Mouse (Mus musculus): ENCODE results near the gene Xxylt1. TPM values are rescaled to one million over a fixed set of nuclear protein-coding genes. Genes with fewer than 3 reads are reported as not detected.

Xxylt1 gene
- polyA plus RNA-seq, 1 experiment: 22.4 TPM

DNA sequence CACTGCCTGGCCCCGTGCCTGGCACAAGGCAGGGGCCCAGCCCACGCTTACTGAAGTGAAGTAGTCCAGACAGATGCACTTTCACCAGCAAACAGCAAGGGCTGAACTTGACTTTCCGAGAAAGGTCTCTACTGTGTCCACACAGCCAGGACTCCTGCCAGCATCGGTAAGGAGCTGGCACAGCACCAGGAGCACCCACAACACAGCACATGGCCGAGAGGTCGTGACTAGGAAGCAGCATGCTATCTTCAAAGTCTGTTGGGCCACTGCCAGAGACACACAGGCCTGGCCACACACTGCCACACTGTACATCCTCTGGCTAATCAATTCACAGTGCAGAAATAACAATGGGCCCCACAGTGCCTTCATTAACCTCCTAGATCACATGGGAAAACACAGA, 107.8 kb downstream of the Xxylt1 start:
- no peaks in the 10 kb centered on the region for H3K27me3 ChIP-seq (ENCODE audit: control insufficient read depth, insufficient read depth, low read length)
- 12% methylated on average over 6 of the region's 6 CpGs for whole genome bisulfite sequencing
- peak; percentile 41 to 59 for DNase-seq
- no peak for TF ChIP-seq POLR2A (IDR thresholded peaks at IDR 0.05; ENCODE audit: borderline replicate concordance, insufficient read depth, low read length)
- TF ChIP-seq CTCF (IDR thresholded peaks at IDR 0.05; ENCODE audit: borderline replicate concordance, insufficient read depth, low read depth, low read length): no peak
- no peak overlapping the region for H3K27ac ChIP-seq (ENCODE audit: insufficient read depth, low read length)
- peaks cover 22% of the 10 kb centered on the region for H3K4me1 ChIP-seq (ENCODE audit: control insufficient read depth, insufficient read depth, low read length)
- no peak overlapping the region for H3K4me3 ChIP-seq (replicated peaks; ENCODE audit: insufficient read depth, low read depth, low read length)

- Histone ChIP-seq H3K27me3 (ENCODE audit: control insufficient read depth, insufficient read depth, low read length) (no peaks in the 10 kb centered on the region), H3K27ac (ENCODE audit: insufficient read depth, low read length) (no peak overlapping the region), H3K4me3 (replicated peaks; ENCODE audit: insufficient read depth, low read depth, low read length) (no peak overlapping the region), H3K4me1 (ENCODE audit: control insufficient read depth, insufficient read depth, low read length) (peaks cover 30% of the 10 kb centered on the region)
- WGBS: 91% methylated on average over 18 of the region's 18 CpGs
- no peak for TF ChIP-seq POLR2A (IDR thresholded peaks at IDR 0.05; ENCODE audit: borderline replicate concordance, insufficient read depth, low read length)
- no peak for TF ChIP-seq CTCF (IDR thresholded peaks at IDR 0.05; ENCODE audit: borderline replicate concordance, insufficient read depth, low read depth, low read length)
- DNase-seq: no peak
Observed at GRCm38 (mm10) chr16:30971950-30972541, 109.2 kb downstream of the Xxylt1 start.

GRCm38 (mm10) chr16:30969266-30970064, 111.8 kb downstream of the Xxylt1 start:
- WGBS: 92% methylated on average over 18 of the region's 18 CpGs
- Histone ChIP-seq H3K27ac (ENCODE audit: insufficient read depth, low read length) (no peak overlapping the region), H3K27me3 (ENCODE audit: control insufficient read depth, insufficient read depth, low read length) (no peaks in the 10 kb centered on the region), H3K4me3 (replicated peaks; ENCODE audit: insufficient read depth, low read depth, low read length) (no peak overlapping the region), H3K4me1 (ENCODE audit: control insufficient read depth, insufficient read depth, low read length) (peaks cover 33% of the 10 kb centered on the region)
- no peak for TF ChIP-seq POLR2A (IDR thresholded peaks at IDR 0.05; ENCODE audit: borderline replicate concordance, insufficient read depth, low read length)
- TF ChIP-seq CTCF (IDR thresholded peaks at IDR 0.05; ENCODE audit: borderline replicate concordance, insufficient read depth, low read depth, low read length): no peak
- DNase-seq: no peak

DNA sequence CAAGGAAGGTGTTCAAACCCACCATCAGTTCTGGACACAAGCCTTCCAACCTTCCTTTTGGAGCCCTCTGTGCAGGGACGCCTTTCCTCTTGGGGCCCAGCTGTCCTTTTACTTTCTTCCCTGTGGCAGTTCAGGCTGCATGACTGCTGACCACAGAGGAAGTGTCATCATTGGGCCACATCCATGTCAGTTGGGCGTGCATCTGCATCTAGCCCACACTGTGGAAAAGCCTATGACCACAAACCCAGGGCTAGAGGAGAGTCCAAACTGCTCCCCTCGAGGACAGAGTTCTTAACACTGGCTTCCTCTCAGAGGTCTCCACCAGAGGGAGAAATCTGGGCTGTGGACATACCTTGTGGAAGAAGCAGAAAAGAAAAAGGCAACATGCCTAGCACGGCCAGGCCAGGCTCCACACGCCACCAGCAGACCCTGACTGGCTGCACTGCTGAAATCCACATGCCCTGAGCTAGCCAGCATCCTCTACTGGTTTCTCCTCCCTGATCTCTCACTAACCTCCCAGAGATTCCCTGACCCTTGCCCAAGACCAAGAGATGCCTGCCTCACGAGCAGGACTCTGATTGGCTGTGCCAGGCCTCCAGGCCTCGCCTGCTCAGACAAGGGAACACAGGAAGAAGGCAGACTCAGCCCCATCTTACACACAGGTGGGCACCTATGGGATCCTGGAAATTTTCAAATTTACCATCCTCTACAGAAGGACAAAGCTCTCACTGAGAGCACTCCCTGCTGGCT, 112.7 kb downstream of the Xxylt1 start:
- no peak overlapping the region for H3K27ac ChIP-seq (ENCODE audit: insufficient read depth, low read length)
- peaks cover 34% of the 10 kb centered on the region for H3K4me1 ChIP-seq (ENCODE audit: control insufficient read depth, insufficient read depth, low read length)
- H3K4me3 ChIP-seq (replicated peaks; ENCODE audit: insufficient read depth, low read depth, low read length): no peak overlapping the region
- DNase-seq: no peak
- 96% methylated on average over 7 of the region's 7 CpGs for WGBS
- H3K27me3 ChIP-seq (ENCODE audit: control insufficient read depth, insufficient read depth, low read length): no peaks in the 10 kb centered on the region
- TF ChIP-seq CTCF (IDR thresholded peaks at IDR 0.05; ENCODE audit: borderline replicate concordance, insufficient read depth, low read depth, low read length): no peak

DNA sequence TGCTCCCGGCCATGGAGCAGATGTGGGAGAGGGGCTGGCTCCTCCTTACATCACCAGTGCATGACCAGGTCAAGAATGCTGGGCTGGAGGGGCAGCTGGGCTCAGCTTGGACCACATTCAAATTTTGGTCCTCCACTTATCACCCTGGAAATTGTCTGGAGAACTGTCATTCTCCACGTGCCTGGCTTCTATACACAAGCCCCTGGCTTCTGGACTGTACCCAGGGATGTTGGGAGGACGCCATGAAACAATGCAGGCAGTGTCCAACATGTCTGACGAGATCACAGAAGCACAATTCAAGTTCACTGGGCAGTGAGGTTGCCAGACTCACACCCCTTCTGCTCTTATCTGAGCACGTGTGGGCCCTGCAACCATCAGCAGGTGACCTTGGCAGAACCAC, 114.5 kb downstream of the Xxylt1 start:
- TF ChIP-seq CTCF (IDR thresholded peaks at IDR 0.05; ENCODE audit: borderline replicate concordance, insufficient read depth, low read depth, low read length) (no peak), POLR2A (IDR thresholded peaks at IDR 0.05; ENCODE audit: borderline replicate concordance, insufficient read depth, low read length) (no peak)
- Histone ChIP-seq H3K27ac (ENCODE audit: insufficient read depth, low read length) (no peak overlapping the region), H3K4me3 (replicated peaks; ENCODE audit: insufficient read depth, low read depth, low read length) (no peak overlapping the region), H3K27me3 (ENCODE audit: control insufficient read depth, insufficient read depth, low read length) (no peaks in the 10 kb centered on the region), H3K4me1 (ENCODE audit: control insufficient read depth, insufficient read depth, low read length) (peaks cover 29% of the 10 kb centered on the region)
- peak; percentile 37 to 40 for DNase-seq
- WGBS: 40% methylated on average over 5 of the region's 5 CpGs

GRCm38 (mm10) chr16:30964891-30965290, 116.3 kb downstream of the Xxylt1 start:
- Histone ChIP-seq H3K4me3 (replicated peaks; ENCODE audit: insufficient read depth, low read depth, low read length) (no peak overlapping the region), H3K27ac (ENCODE audit: insufficient read depth, low read length) (no peak overlapping the region), H3K27me3 (ENCODE audit: control insufficient read depth, insufficient read depth, low read length) (no peaks in the 10 kb centered on the region), H3K4me1 (ENCODE audit: control insufficient read depth, insufficient read depth, low read length) (peaks cover 39% of the 10 kb centered on the region)
- no peak for DNase-seq
- no peak for TF ChIP-seq POLR2A (IDR thresholded peaks at IDR 0.05; ENCODE audit: borderline replicate concordance, insufficient read depth, low read length)
- no peak for TF ChIP-seq CTCF (IDR thresholded peaks at IDR 0.05; ENCODE audit: borderline replicate concordance, insufficient read depth, low read depth, low read length)
- 76% methylated on average over 7 of the region's 7 CpGs for whole genome bisulfite sequencing

GRCm38 (mm10) chr16:30964411-30964810, 116.8 kb downstream of the Xxylt1 start:
- H3K4me3 ChIP-seq (replicated peaks; ENCODE audit: insufficient read depth, low read depth, low read length): no peak overlapping the region
- TF ChIP-seq POLR2A (IDR thresholded peaks at IDR 0.05; ENCODE audit: borderline replicate concordance, insufficient read depth, low read length) (no peak), CTCF (IDR thresholded peaks at IDR 0.05; ENCODE audit: borderline replicate concordance, insufficient read depth, low read depth, low read length) (no peak)
- no peak for DNase-seq
- peaks cover 43% of the 10 kb centered on the region for H3K4me1 ChIP-seq (ENCODE audit: control insufficient read depth, insufficient read depth, low read length)
- no peaks in the 10 kb centered on the region for H3K27me3 ChIP-seq (ENCODE audit: control insufficient read depth, insufficient read depth, low read length)
- 92% methylated on average over 6 of the region's 6 CpGs for WGBS
- no peak overlapping the region for H3K27ac ChIP-seq (ENCODE audit: insufficient read depth, low read length)
